Mouse (Mus musculus): ENCODE measurements around the gene Piezo1. TPM values are rescaled to one million over a fixed set of nuclear protein-coding genes. Genes with fewer than 3 reads are reported as not detected.
"Not testable (repeated sequence)": the region's sequence is repeated elsewhere in the genome, so short reads cannot be mapped to it uniquely, and the experiment has no call there.

The Piezo1 gene
- polyA plus RNA-seq, 1 experiment from 2014 or later, result 4.7 TPM

GRCm38 (mm10) chr8:122576648-122577022 is 25.5 kb upstream of the Piezo1 start, which contains the start of gene Aprt:
Aprt (minus strand) TSS chr8:122576909.
- peaks cover 46% of the 10 kb centered on the region for H3K4me1 ChIP-seq
- H3K9me3 ChIP-seq, result no peaks in the 10 kb centered on the region
- H3K27ac ChIP-seq, result peak within 1 kb of the TSS; percentile 26; the same call in 1 of the 2 replicates
- under 1% methylated on average over 39 of the region's 39 CpGs for WGBS
- peak within 1 kb of the TSS; percentile 79 for H3K9ac ChIP-seq
- peak within 1 kb of the TSS; percentile 69 for H3K4me2 ChIP-seq
- H3K4me3 ChIP-seq (replicated peaks), result peak within 1 kb of the TSS; percentile 64
- 0 out of 2 replicates have a peak, but pooled peaks cover 3% of the 10 kb centered on the region for H3K27me3 ChIP-seq
- ATAC-seq (ENCODE audit: low FRiP score), result peak; percentile 93
- peaks cover 33% of the 10 kb centered on the region for H3K36me3 ChIP-seq (replicated peaks)

- Histone ChIP-seq H3K27ac (peak overlapping the region; percentile 26; the same call in 1 of the 2 replicates), H3K9me3 (no peaks in the 10 kb centered on the region), H3K27me3 (0 out of 2 replicates have a peak, but pooled peaks cover 3% of the 10 kb centered on the region), H3K4me3 (replicated peaks) (peak overlapping the region; percentile 64), H3K4me1 (peaks cover 46% of the 10 kb centered on the region), H3K9ac (peak overlapping the region; percentile 79), H3K4me2 (peak overlapping the region; percentile 69), H3K36me3 (replicated peaks) (peaks cover 40% of the 10 kb centered on the region)
- ATAC-seq (ENCODE audit: low FRiP score), result peak; percentile 18
- WGBS, result 19% methylated on average over 21 of the region's 21 CpGs
Measured at GRCm38 (mm10) chr8:122575735-122576647, 24.9 kb upstream of the Piezo1 start.

- ATAC-seq (ENCODE audit: low FRiP score), result no peak
- Histone ChIP-seq H3K9me3 (no peaks in the 10 kb centered on the region), H3K4me3 (replicated peaks) (0 out of 2 replicates have a peak overlapping the region, but pooled peaks have one; percentile 64), H3K9ac (no peak overlapping the region), H3K36me3 (replicated peaks) (peaks cover 47% of the 10 kb centered on the region), H3K27me3 (no peaks in the 10 kb centered on the region), H3K27ac (no peak overlapping the region), H3K4me2 (peak overlapping the region; percentile 69), H3K4me1 (peaks cover 46% of the 10 kb centered on the region)
- WGBS, result 78% methylated on average over 8 of the region's 8 CpGs
Measured at GRCm38 (mm10) chr8:122575286-122575685, 24.2 kb upstream of the Piezo1 start.

GRCm38 (mm10) chr8:122574667-122575251 is 23.6 kb upstream of the Piezo1 start:
- Histone ChIP-seq H3K27ac (no peak overlapping the region), H3K4me1 (peaks cover 46% of the 10 kb centered on the region), H3K36me3 (replicated peaks) (peaks cover 52% of the 10 kb centered on the region), H3K9ac (no peak overlapping the region), H3K9me3 (no peaks in the 10 kb centered on the region), H3K4me2 (peak overlapping the region; percentile 69), H3K4me3 (replicated peaks) (no peak overlapping the region), H3K27me3 (no peaks in the 10 kb centered on the region)
- WGBS, result 70% methylated on average over 10 of the region's 10 CpGs
- ATAC-seq (ENCODE audit: low FRiP score), result no peak

GRCm38 (mm10) chr8:122574264-122574663 is 23.1 kb upstream of the Piezo1 start:
- H3K4me1 ChIP-seq, result peaks cover 47% of the 10 kb centered on the region

GRCm38 (mm10) chr8:122573577-122573976 is 22.4 kb upstream of the Piezo1 start:
- peaks cover 53% of the 10 kb centered on the region for H3K4me1 ChIP-seq
- H3K4me3 ChIP-seq (replicated peaks), result no peak overlapping the region
- 46% methylated on average over 9 of the region's 9 CpGs for WGBS
- H3K36me3 ChIP-seq (replicated peaks), result peaks cover 57% of the 10 kb centered on the region
- peak overlapping the region; percentile 19; the same call in 1 of the 2 replicates for H3K27ac ChIP-seq
- H3K4me2 ChIP-seq, result no peak overlapping the region
- no peak overlapping the region for H3K9ac ChIP-seq
- H3K9me3 ChIP-seq, result no peaks in the 10 kb centered on the region
- no peaks in the 10 kb centered on the region for H3K27me3 ChIP-seq
- no peak for ATAC-seq (ENCODE audit: low FRiP score)

More at GRCm38 (mm10) chr8:122574264-122574663, 23.1 kb upstream of the Piezo1 start:
- ATAC-seq (ENCODE audit: low FRiP score), result no peak
- WGBS, result 69% methylated on average over 3 of the region's 3 CpGs
- Histone ChIP-seq H3K4me3 (replicated peaks) (no peak overlapping the region), H3K36me3 (replicated peaks) (peaks cover 57% of the 10 kb centered on the region), H3K27ac (no peak overlapping the region), H3K27me3 (no peaks in the 10 kb centered on the region), H3K4me2 (no peak overlapping the region), H3K9ac (no peak overlapping the region), H3K9me3 (no peaks in the 10 kb centered on the region)

- ATAC-seq (ENCODE audit: low FRiP score); H3K27me3 ChIP-seq; H3K4me2 ChIP-seq; H3K4me3 ChIP-seq (replicated peaks); H3K9me3 ChIP-seq; H3K9ac ChIP-seq: not testable (repeated sequence)
- H3K36me3 ChIP-seq (replicated peaks), result peaks cover 57% of the 10 kb centered on the region
- peak overlapping the region; percentile 19; the same call in 1 of the 2 replicates for H3K27ac ChIP-seq
- H3K4me1 ChIP-seq, result peaks cover 57% of the 10 kb centered on the region
- 42% methylated on average over 4 of the region's 4 CpGs for WGBS
Measured at GRCm38 (mm10) chr8:122573176-122573575, 22.0 kb upstream of the Piezo1 start.

GRCm38 (mm10) chr8:122572751-122573150 is 21.6 kb upstream of the Piezo1 start:
- Histone ChIP-seq H3K4me1 (peaks cover 57% of the 10 kb centered on the region), H3K36me3 (replicated peaks) (peaks cover 57% of the 10 kb centered on the region), H3K9me3 (no peaks in the 10 kb centered on the region)

GRCm38 (mm10) chr8:122571750-122572267 is 20.7 kb upstream of the Piezo1 start:
- Histone ChIP-seq H3K9ac (no peak overlapping the region), H3K4me2 (no peak overlapping the region), H3K9me3 (no peaks in the 10 kb centered on the region), H3K4me1 (peaks cover 57% of the 10 kb centered on the region), H3K27me3 (no peaks in the 10 kb centered on the region), H3K4me3 (replicated peaks) (no peak overlapping the region), H3K36me3 (replicated peaks) (peaks cover 57% of the 10 kb centered on the region), H3K27ac (no peak overlapping the region)
- WGBS, result 94% methylated on average over 17 of the region's 17 CpGs
- ATAC-seq (ENCODE audit: low FRiP score), result no peak

More at GRCm38 (mm10) chr8:122572751-122573150, 21.6 kb upstream of the Piezo1 start:
- no peaks in the 10 kb centered on the region for H3K27me3 ChIP-seq
- WGBS, result 93% methylated on average over 3 of the region's 3 CpGs
- no peak overlapping the region for H3K4me2 ChIP-seq
- ATAC-seq (ENCODE audit: low FRiP score), result no peak
- no peak overlapping the region for H3K9ac ChIP-seq
- H3K4me3 ChIP-seq (replicated peaks), result no peak overlapping the region
- no peak overlapping the region for H3K27ac ChIP-seq

- Histone ChIP-seq H3K4me2 (no peak overlapping the region), H3K4me1 (peaks cover 59% of the 10 kb centered on the region), H3K27ac (no peak overlapping the region), H3K4me3 (replicated peaks) (no peak overlapping the region), H3K9ac (no peak overlapping the region), H3K36me3 (replicated peaks) (peaks cover 57% of the 10 kb centered on the region), H3K9me3 (no peaks in the 10 kb centered on the region), H3K27me3 (no peaks in the 10 kb centered on the region)
- no peak for ATAC-seq (ENCODE audit: low FRiP score)
- 95% methylated on average over 11 of the region's 11 CpGs for WGBS
Measured at GRCm38 (mm10) chr8:122571153-122571552, 20.0 kb upstream of the Piezo1 start.

- peaks cover 47% of the 10 kb centered on the region for H3K4me1 ChIP-seq
- no peak for ATAC-seq (ENCODE audit: low FRiP score)
- 95% methylated on average over 16 of the region's 16 CpGs for WGBS
Measured at GRCm38 (mm10) chr8:122569996-122570395, 18.9 kb upstream of the Piezo1 start.

GRCm38 (mm10) chr8:122569329-122569728 is 18.2 kb upstream of the Piezo1 start:
- peaks cover 49% of the 10 kb centered on the region for H3K36me3 ChIP-seq (replicated peaks)
- no peak overlapping the region for H3K27ac ChIP-seq
- peak overlapping the region; percentile 88 for H3K9ac ChIP-seq
- WGBS, result 67% methylated on average over 9 of the region's 9 CpGs
- H3K27me3 ChIP-seq, result no peaks in the 10 kb centered on the region
- H3K4me2 ChIP-seq, result peak overlapping the region; percentile 81
- H3K9me3 ChIP-seq, result no peaks in the 10 kb centered on the region
- peaks cover 41% of the 10 kb centered on the region for H3K4me1 ChIP-seq
- H3K4me3 ChIP-seq (replicated peaks), result peak overlapping the region; percentile 86
- ATAC-seq (ENCODE audit: low FRiP score), result no peak

More at GRCm38 (mm10) chr8:122569996-122570395, 18.9 kb upstream of the Piezo1 start:
- Histone ChIP-seq H3K27me3 (no peaks in the 10 kb centered on the region), H3K9ac (no peak overlapping the region), H3K36me3 (replicated peaks) (peaks cover 55% of the 10 kb centered on the region), H3K4me3 (replicated peaks) (no peak overlapping the region; the same call in 1 of the 2 replicates), H3K27ac (no peak overlapping the region), H3K4me2 (peak overlapping the region; percentile 81), H3K9me3 (no peaks in the 10 kb centered on the region)

Data from forebrain, embryonic 12.5 days (tissue).